Mouse (Mus musculus): Measurements from ENCODE around the gene Med21.

Gene Med21

GRCm38 (mm10) chr6:146642276-146643183, at the start of gene Med21, which contains the start of gene Tm7sf3:
Gene Med21, plus strand, starts transcription at chr6:146642547.
Gene Tm7sf3, minus strand, starts transcription at chr6:146642824.
- DNase-seq = peak; percentile 97 to 98

- DNase-seq = no peak
Measured at GRCm38 (mm10) chr6:146602601-146603000, 39.7 kb upstream of the Med21 start.

- no peak for DNase-seq
Measured at GRCm38 (mm10) chr6:146603651-146604050, 38.7 kb upstream of the Med21 start.

- no peak for DNase-seq
Measured at GRCm38 (mm10) chr6:146611385-146611784, 31.0 kb upstream of the Med21 start.

GRCm38 (mm10) chr6:146611897-146612296, 30.4 kb upstream of the Med21 start:
- DNase-seq = no peak

GRCm38 (mm10) chr6:146612736-146613135, 29.6 kb upstream of the Med21 start:
- DNase-seq = no peak

GRCm38 (mm10) chr6:146613907-146614306, 28.4 kb upstream of the Med21 start:
- DNase-seq = no peak

GRCm38 (mm10) chr6:146614541-146614940, 27.8 kb upstream of the Med21 start:
- no peak for DNase-seq

- DNase-seq = no peak
Measured at GRCm38 (mm10) chr6:146615891-146616290, 26.5 kb upstream of the Med21 start.

GRCm38 (mm10) chr6:146616670-146617069, 25.7 kb upstream of the Med21 start:
- no peak for DNase-seq

- no peak for DNase-seq
Measured at GRCm38 (mm10) chr6:146628123-146628522, 14.2 kb upstream of the Med21 start.

- no peak for DNase-seq
Measured at GRCm38 (mm10) chr6:146629781-146630756, 12.3 kb upstream of the Med21 start.

GRCm38 (mm10) chr6:146630961-146631360, 11.4 kb upstream of the Med21 start:
- no peak for DNase-seq

GRCm38 (mm10) chr6:146631847-146632246, 10.5 kb upstream of the Med21 start:
- DNase-seq = no peak

- DNase-seq = no peak
Measured at GRCm38 (mm10) chr6:146632403-146632802, 9.9 kb upstream of the Med21 start.

- DNase-seq = no peak
Measured at GRCm38 (mm10) chr6:146633097-146633496, 9.2 kb upstream of the Med21 start.

- no peak for DNase-seq
Measured at GRCm38 (mm10) chr6:146633629-146634014, 8.7 kb upstream of the Med21 start.

GRCm38 (mm10) chr6:146634015-146634722, 8.2 kb upstream of the Med21 start:
- DNase-seq = peak; percentile 53 to 58

GRCm38 (mm10) chr6:146634759-146635606, 7.4 kb upstream of the Med21 start:
- no peak for DNase-seq

GRCm38 (mm10) chr6:146636482-146636881, 5.9 kb upstream of the Med21 start:
- no peak for DNase-seq
